Comparison of ENCODE assay signal across 24 mouse cellular contexts in genomic region chr12:94731391-94731790, GRCm38 (mm10).
A peak's percentile ranks its signal among the peaks of the same experiment; 100 is the strongest.
DNase-seq lines count a peak whose midpoint lies in the region; ATAC-seq lines count a peak whose summit lies in the region.
"Had no signal": no experiment of that assay in that cellular context is flagged by ENCODE, and none has a peak within 500 bp of the region (broad histone marks: within the 10 kb centered on the region; RNA-seq: fewer than 3 reads in every experiment).

No protein-coding gene starts in this region.

- no peaks in the 10 kb centered on the region for H3K27me3 ChIP-seq in forebrain, embryonic 14.5 days (replicated peaks; ENCODE audit: control insufficient read depth, insufficient read depth, low read length)
- no peaks in the 10 kb centered on the region for H3K27me3 ChIP-seq in forebrain, embryonic 15.5 days
- H3K27me3 ChIP-seq: embryonic facial prominence, embryonic 13.5 days; forebrain, embryonic 12.5 days; hindbrain, embryonic 12.5 days; hindbrain, embryonic 15.5 days had no signal

- H3K27ac ChIP-seq in forebrain, embryonic 14.5 days (ENCODE audit: low read depth, low read length) = peak overlapping the region; percentile 7; the same call in 1 of the 2 replicates
- no peak overlapping the region for H3K27ac ChIP-seq in forebrain, embryonic 15.5 days (replicated peaks)
- H3K27ac ChIP-seq: embryonic facial prominence, embryonic 10.5 days; embryonic facial prominence, embryonic 13.5 days; forebrain, embryonic 12.5 days; heart, adult 2 months; heart, embryonic 10.5 days; hindbrain, embryonic 12.5 days; hindbrain, embryonic 15.5 days had no signal

- H3K4me2 ChIP-seq in forebrain, embryonic 14.5 days (ENCODE audit: low read length) = no peak overlapping the region
- H3K4me2 ChIP-seq in forebrain, embryonic 15.5 days (replicated peaks) = no peak overlapping the region
- H3K4me2 ChIP-seq: embryonic facial prominence, embryonic 13.5 days; forebrain, embryonic 12.5 days; hindbrain, embryonic 12.5 days; hindbrain, embryonic 15.5 days had no signal

- no peaks in the 10 kb centered on the region for H3K9me3 ChIP-seq in forebrain, embryonic 14.5 days (replicated peaks; ENCODE audit: control insufficient read depth, low read length)
- no peaks in the 10 kb centered on the region for H3K9me3 ChIP-seq in forebrain, embryonic 15.5 days
- H3K9me3 ChIP-seq: embryonic facial prominence, embryonic 10.5 days; embryonic facial prominence, embryonic 13.5 days; forebrain, embryonic 12.5 days; heart, embryonic 10.5 days; hindbrain, embryonic 12.5 days; hindbrain, embryonic 15.5 days had no signal

- no peak overlapping the region for H3K9ac ChIP-seq in forebrain, embryonic 14.5 days (ENCODE audit: low read length)
- no peak overlapping the region for H3K9ac ChIP-seq in forebrain, embryonic 15.5 days (replicated peaks)
- H3K9ac ChIP-seq: embryonic facial prominence, embryonic 13.5 days; forebrain, embryonic 12.5 days; hindbrain, embryonic 12.5 days; hindbrain, embryonic 15.5 days had no signal

- H3K4me1 ChIP-seq in forebrain, embryonic 14.5 days (ENCODE audit: control insufficient read depth, insufficient read depth, low read length) = peaks cover 6% of the 10 kb centered on the region; the same call in 1 of the 2 replicates
- peaks cover 15% of the 10 kb centered on the region for H3K4me1 ChIP-seq in forebrain, embryonic 15.5 days

- DNase-seq in forebrain, embryonic 14.5 days (ENCODE audit: low spot score) = peak; percentile 33
- peak; percentile 10 for DNase-seq in layer of hippocampus, adult 9-11 months
- DNase-seq in layer of hippocampus, adult 8-10 months (ENCODE audit: low spot score in 2 of 2) = no peak
- peak; percentile 1 for DNase-seq in R1 (ENCODE audit: low read depth, low spot score)
- peak; percentile 33 for DNase-seq in telencephalon, adult 2 months (ENCODE audit: low read depth, low spot score)
- DNase-seq in retina, embryonic 14.5 days (ENCODE audit: low spot score) = no peak
- DNase-seq: adrenal gland, postnatal 10 days; adrenal gland, postnatal 36 days; cerebellum, adult 11-12 months; cerebellum, adult 8-10 months; cerebellum, postnatal 10 days; cerebellum, postnatal 36 days; embryo, embryonic 11 days; gastrocnemius, postnatal 10 days; gastrocnemius, postnatal 36 days; heart, adult 2 months had no signal

- no peak for ATAC-seq in forebrain, embryonic 14.5 days
- ATAC-seq in forebrain, embryonic 15.5 days (replicated peaks) = no peak

- H3K4me3 ChIP-seq in forebrain, embryonic 14.5 days (ENCODE audit: low read depth, low read length) = no peak overlapping the region
- H3K4me3 ChIP-seq in forebrain, embryonic 15.5 days = no peak overlapping the region
- H3K4me3 ChIP-seq: embryonic facial prominence, embryonic 10.5 days; embryonic facial prominence, embryonic 13.5 days; erythroblast, embryonic 14.5 days; forebrain, embryonic 12.5 days; heart, adult 2 months; heart, embryonic 10.5 days; hindbrain, embryonic 12.5 days; hindbrain, embryonic 15.5 days had no signal

- whole genome bisulfite sequencing in forebrain, embryonic 14.5 days = 60% methylated on average over 5 of the region's 5 CpGs
- WGBS in forebrain, embryonic 15.5 days = 49% methylated on average over 5 of the region's 5 CpGs

- H3K36me3 ChIP-seq in forebrain, embryonic 14.5 days (ENCODE audit: control insufficient read depth, insufficient read depth, low read length) = no peaks in the 10 kb centered on the region
- no peaks in the 10 kb centered on the region for H3K36me3 ChIP-seq in forebrain, embryonic 15.5 days
- H3K36me3 ChIP-seq: embryonic facial prominence, embryonic 10.5 days; embryonic facial prominence, embryonic 13.5 days; forebrain, embryonic 12.5 days; heart, embryonic 10.5 days; hindbrain, embryonic 12.5 days; hindbrain, embryonic 15.5 days had no signal

Comparison
In these comparisons a context has a peak if more than half of its experiments do, and no peak if none do; other contexts are left out.
1. DNase-seq: peak in forebrain, embryonic 14.5 days (single experiment), layer of hippocampus, adult 9-11 months (single experiment), R1 (single experiment) and telencephalon, adult 2 months (single experiment); none in layer of hippocampus, adult 8-10 months (0 of 2) and retina, embryonic 14.5 days (single experiment).